Mouse (Mus musculus): Measurements from ENCODE around the gene Gm49352. TPM values are rescaled to one million over a fixed set of nuclear protein-coding genes. Genes with fewer than 3 reads are reported as not detected.
"Not testable (repeated sequence)": the region's sequence is repeated elsewhere in the genome, so short reads cannot be mapped to it uniquely, and the experiment has no call there.

Gm49352 gene
- polyA plus RNA-seq (2015; fragmentation: Nextera tagmentation; extraction: Ambion mirVana): not detected in 2 replicates

GRCm38 (mm10) chr13:61568074-61568473 is at the start of gene Gm49352:
TSS of gene Gm49352 (minus strand) at chr13:61568174.
- H3K4me1 ChIP-seq (ENCODE audit: insufficient read depth); ATAC-seq; H3K9me3 ChIP-seq (ENCODE audit: low read length); DNase-seq; H3K36me3 ChIP-seq (replicated peaks; ENCODE audit: insufficient read depth, low read length); H3K27ac ChIP-seq (ENCODE audit: low read depth); H3K9ac ChIP-seq (replicated peaks); H3K27me3 ChIP-seq (ENCODE audit: insufficient read depth, low read length); H3K4me2 ChIP-seq (ENCODE audit: low read depth, low read length); H3K4me3 ChIP-seq (ENCODE audit: low read depth, low read length): not testable (repeated sequence)
- 13% methylated on average over 1 of the region's 1 CpGs for WGBS (ENCODE audit: insufficient replicate concordance)

GRCm38 (mm10) chr13:61570027-61570426 is 2.1 kb upstream of the Gm49352 start, which contains the start of gene Cts3:
TSS of gene Cts3 (minus strand) at chr13:61570127.
- no peak within 1 kb of the TSS for H3K9ac ChIP-seq (replicated peaks)
- H3K36me3 ChIP-seq (replicated peaks; ENCODE audit: insufficient read depth, low read length): no peaks in the 10 kb centered on the region
- H3K4me3 ChIP-seq (ENCODE audit: low read depth, low read length): no peak within 1 kb of the TSS
- H3K4me1 ChIP-seq (ENCODE audit: insufficient read depth): no peaks in the 10 kb centered on the region
- DNase-seq (no peak), ATAC-seq (no peak)
- H3K4me2 ChIP-seq (ENCODE audit: low read depth, low read length): no peak within 1 kb of the TSS
- H3K27me3 ChIP-seq (ENCODE audit: insufficient read depth, low read length): no peaks in the 10 kb centered on the region
- no peak for TF ChIP-seq EP300 (IDR thresholded peaks at IDR 0.05; ENCODE audit: low read depth)
- TF ChIP-seq CTCF (IDR thresholded peaks at IDR 0.05; ENCODE audit: low read depth): no peak
- H3K27ac ChIP-seq (ENCODE audit: low read depth): no peak within 1 kb of the TSS
- H3K9me3 ChIP-seq (ENCODE audit: low read length): no peaks in the 10 kb centered on the region; the same call in none of the 2 replicates

GRCm38 (mm10) chr13:61541631-61542030 is 26.3 kb downstream of the Gm49352 start, which contains the start of gene Ctsm:
TSS of gene Ctsm (minus strand) at chr13:61541839.
- Histone ChIP-seq H3K36me3 (replicated peaks; ENCODE audit: insufficient read depth, low read length) (no peaks in the 10 kb centered on the region), H3K9me3 (ENCODE audit: low read length) (peaks cover 5% of the 10 kb centered on the region; the same call in 1 of the 2 replicates), H3K4me3 (ENCODE audit: low read depth, low read length) (no peak within 1 kb of the TSS), H3K4me2 (ENCODE audit: low read depth, low read length) (no peak within 1 kb of the TSS), H3K4me1 (ENCODE audit: insufficient read depth) (no peaks in the 10 kb centered on the region), H3K9ac (replicated peaks) (no peak within 1 kb of the TSS), H3K27ac (ENCODE audit: low read depth) (no peak within 1 kb of the TSS), H3K27me3 (ENCODE audit: insufficient read depth, low read length) (no peaks in the 10 kb centered on the region)
- no peak for TF ChIP-seq EP300 (IDR thresholded peaks at IDR 0.05; ENCODE audit: low read depth)
- no peak for TF ChIP-seq CTCF (IDR thresholded peaks at IDR 0.05; ENCODE audit: low read depth)
- DNase-seq: no peak
- WGBS (ENCODE audit: insufficient replicate concordance): 46% methylated on average over 4 of the region's 4 CpGs
- no peak for ATAC-seq

Other genes starting within 250 kb of the Gm49352 start
- not detected in 2 replicates for gene Cts7, start 210.0 kb downstream of the Gm49352 start, polyA plus RNA-seq (2015; fragmentation: Nextera tagmentation; extraction: Ambion mirVana)
- gene Ctsm, start 26.3 kb downstream of the Gm49352 start, polyA plus RNA-seq (2015; fragmentation: Nextera tagmentation; extraction: Ambion mirVana): not detected in 2 replicates
- not detected in 2 replicates for gene Cts3, start 2.0 kb upstream of the Gm49352 start, polyA plus RNA-seq (2015; fragmentation: Nextera tagmentation; extraction: Ambion mirVana)